Mouse (Mus musculus) CH12.LX (cell line): ENCODE measurements at regions not wholly inside any gene's neighbourhood (a gene's known extent, or its start where the extent isn't known, plus 50 kb on each side); places are given as distances from the start of the nearest gene placed in this dataset.

Experiments
- MAX ChIP-seq: IDR thresholded peaks from 2 replicates; pipeline ENCODE4 v1.6.1; 2011; ENCODE audit warnings: low read length, improper control_type of control experiment
- MAZ ChIP-seq: IDR thresholded peaks from 2 replicates; pipeline ENCODE4 v1.6.1; 2012; ENCODE audit warnings: low read depth, mild to moderate bottlenecking, inconsistent platforms, low read length, improper control_type of control experiment, moderate library complexity
- POLR2AphosphoS2 ChIP-seq: IDR thresholded peaks from 2 replicates; pipeline ENCODE4 v1.6.1; 2011; ENCODE audit warnings: low read depth, low read length, improper control_type of control experiment

DNA sequence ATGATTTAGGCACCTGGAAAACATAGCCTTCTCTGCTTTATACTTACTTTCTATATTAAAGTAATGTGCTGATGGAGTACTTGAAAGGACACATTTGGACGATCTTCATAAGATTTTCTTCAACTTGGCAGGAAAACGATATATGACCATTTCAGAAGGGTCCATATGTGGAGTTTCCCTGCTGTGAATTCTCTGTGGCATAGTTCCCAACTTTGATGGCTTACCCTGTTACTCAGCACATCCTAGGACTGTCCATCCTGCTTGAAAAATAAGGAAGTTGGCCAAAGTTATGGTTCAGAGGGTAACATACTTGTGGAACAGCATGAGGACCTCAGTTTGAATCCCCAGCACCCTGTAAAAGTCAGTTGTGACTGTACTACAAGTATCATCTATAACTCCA, 109.2 kb upstream of the Pbx1 start:
- TF ChIP-seq MAX, result no peak
- no peak for TF ChIP-seq POLR2AphosphoS2
- TF ChIP-seq MAZ, result no peak
